Mouse (Mus musculus) liver, embryonic 14.5 days (tissue): ENCODE results near the gene Iqsec1. TPM values are rescaled to one million over a fixed set of nuclear protein-coding genes. Genes with fewer than 3 reads are reported as not detected.

ENCODE experiments used
- ATAC-seq: fragments of 200-750 bp; cut with Nextera tagmentation; 2 replicates; pipeline ENCODE4 v1.8.0; 2017; ENCODE audit warnings: moderate number of reproducible peaks, mild to moderate bottlenecking, moderate library complexity; ENCODE audit not compliant: insufficient read depth
- DNase-seq, 3 experiments: peaks; one replicate each; pipeline ENCODE4 v3.0.0-alpha.2; 2012 to 2013; ENCODE audit warnings: low read depth in 3 of 3, low spot score in 3 of 3
- H3K27ac ChIP-seq: fragments of 300-500 bp; sonication (generic); 2 replicates; pipeline ENCODE4 v1.5.1; 2014; ENCODE audit warnings: moderate library complexity, mild to moderate bottlenecking, control low read depth, inconsistent platforms
- H3K27me3 ChIP-seq: fragments of 300-500 bp; sonication (generic); 2 replicates; pipeline ENCODE4 v1.6.1; 2014; ENCODE audit warnings: mild to moderate bottlenecking, low read length, moderate library complexity; ENCODE audit not compliant: control insufficient read depth, insufficient read depth
- H3K36me3 ChIP-seq: fragments of 300-500 bp; sonication (generic); replicated peaks from 2 replicates; pipeline ENCODE4 v1.6.1; 2014; ENCODE audit warnings: low read depth; ENCODE audit not compliant: control insufficient read depth, insufficient read depth
- H3K4me1 ChIP-seq, 2 experiments: fragments of 200-500 bp in 1 of 2; fragments of 300-500 bp in 1 of 2; sonication (generic) in 1 of 2; replicated peaks; 2 replicates each; pipeline ENCODE4 v1.6.1; 2012 to 2014; ENCODE audit warnings: antibody characterized with exemption in 1 of 2, inconsistent platforms in 1 of 2, low read length in 1 of 2; ENCODE audit not compliant: control insufficient read depth in 2 of 2, insufficient read depth in 2 of 2
- H3K4me2 ChIP-seq: fragments of 300-500 bp; sonication (generic); 2 replicates; pipeline ENCODE4 v1.6.1; 2014; ENCODE audit warnings: low read depth, mild to moderate bottlenecking, control low read depth, moderate library complexity
- H3K4me3 ChIP-seq, 2 experiments: fragments of 200-500 bp in 1 of 2; fragments of 300-500 bp in 1 of 2; sonication (generic) in 1 of 2; 2 replicates each; pipeline ENCODE4 v1.5.1; 2012 to 2014; ENCODE audit warnings: low read depth in 2 of 2, low read length in 2 of 2, mild to moderate bottlenecking in 2 of 2, control low read depth in 1 of 2, inconsistent platforms in 1 of 2, moderate library complexity in 1 of 2; ENCODE audit not compliant: insufficient read depth in 1 of 2
- H3K9ac ChIP-seq: fragments of 300-500 bp; sonication (generic); replicated peaks from 2 replicates; pipeline ENCODE4 v1.6.1; 2014; ENCODE audit warnings: mild to moderate bottlenecking, control low read depth, moderate library complexity
- H3K9me3 ChIP-seq: fragments of 300-500 bp; sonication (generic); 2 replicates; pipeline ENCODE4 v1.6.1; 2016; ENCODE audit warnings: low read length, mixed read lengths; ENCODE audit not compliant: control insufficient read depth
- CTCF ChIP-seq: IDR thresholded peaks from 2 replicates; pipeline ENCODE4 v1.5.1; 2016; ENCODE audit warnings: antibody characterized with exemption, low read depth, control low read depth
- EP300 ChIP-seq: IDR thresholded peaks from 2 replicates; pipeline ENCODE4 v1.6.1; 2016; ENCODE audit warnings: antibody characterized with exemption, low read depth
- WGBS: fragments of 180-500 bp; shearing (Covaris S2); extraction: QIAGEN DNeasy Blood & Tissue Kit; methylation state at CpG from one replicate; pipeline ENCODE4 v1.1.7; 2014; ENCODE audit not compliant: insufficient replicate concordance; 5-methylcytosine and 5-hydroxymethylcytosine counted together
- polyA plus RNA-seq, 2 experiments: library from polyadenylated mRNA; depleted of rRNA in 1 of 2; stranded (reverse) in 1 of 2; unstranded in 1 of 2; fragments of >200 nt; fragmentation: Nextera tagmentation in 1 of 2; extraction: Ambion mirVana in 1 of 2; gene quantifications; 2 replicates each; pipeline versions ENCODE4 v1.2.1 to v1.2.3; 2012 to 2014

Iqsec1 gene
- polyA plus RNA-seq, 2 experiments, result 4.0 to 9.0 TPM

GRCm38 (mm10) chr6:90945560-90946230, 42.8 kb downstream of the Iqsec1 start:
- Histone ChIP-seq H3K4me1 (peaks cover 0 to 5% of the 10 kb centered on the region in 2 experiments; a peak in 1 of 4 replicates), H3K9ac (no peak overlapping the region), H3K27ac (no peak overlapping the region), H3K4me2 (no peak overlapping the region), H3K27me3 (no peaks in the 10 kb centered on the region), H3K4me3 (no peak overlapping the region), H3K36me3 (no peaks in the 10 kb centered on the region), H3K9me3 (no peaks in the 10 kb centered on the region)
- DNase-seq (no peak), ATAC-seq (no peak)
- WGBS, result 48% methylated on average over 2 of the region's 2 CpGs
- TF ChIP-seq CTCF, result no peak

GRCm38 (mm10) chr6:90941257-90941656, 47.2 kb downstream of the Iqsec1 start:
- peak in 1 of 3 experiments; percentile 1 for DNase-seq
- TF ChIP-seq EP300 (no peak), CTCF (no peak)
- no peak overlapping the region for H3K9ac ChIP-seq
- H3K27ac ChIP-seq, result no peak overlapping the region
- no peaks in the 10 kb centered on the region for H3K9me3 ChIP-seq
- no peak overlapping the region for H3K4me2 ChIP-seq
- ATAC-seq, result peak; percentile 28; the same call in 1 of the 2 replicates
- no peaks in the 10 kb centered on the region for H3K36me3 ChIP-seq
- 11% methylated on average over 3 of the region's 3 CpGs for WGBS
- peaks cover 0 to 16% of the 10 kb centered on the region in 2 experiments; a peak in 3 of 4 replicates for H3K4me1 ChIP-seq
- no peaks in the 10 kb centered on the region for H3K27me3 ChIP-seq
- H3K4me3 ChIP-seq, result no peak overlapping the region

GRCm38 (mm10) chr6:90933656-90934055, 54.8 kb downstream of the Iqsec1 start:
- H3K27ac ChIP-seq, result no peak overlapping the region
- TF ChIP-seq CTCF, result no peak
- TF ChIP-seq EP300, result no peak
- no peak overlapping the region for H3K9ac ChIP-seq
- no peaks in the 10 kb centered on the region for H3K36me3 ChIP-seq
- no peak for DNase-seq
- no peaks in the 10 kb centered on the region for H3K27me3 ChIP-seq
- H3K4me3 ChIP-seq, result no peak overlapping the region
- WGBS, result 69% methylated on average over 3 of the region's 3 CpGs
- H3K4me1 ChIP-seq, result 0 out of 4 replicates have a peak, but pooled peaks cover 0 to 2% of the 10 kb centered on the region in 2 experiments
- no peaks in the 10 kb centered on the region for H3K9me3 ChIP-seq
- no peak for ATAC-seq
- H3K4me2 ChIP-seq, result no peak overlapping the region

GRCm38 (mm10) chr6:90928806-90929205, 59.7 kb downstream of the Iqsec1 start:
- Histone ChIP-seq H3K4me3 (no peak overlapping the region), H3K4me2 (no peak overlapping the region), H3K36me3 (no peaks in the 10 kb centered on the region), H3K9me3 (no peaks in the 10 kb centered on the region), H3K27ac (no peak overlapping the region), H3K9ac (no peak overlapping the region), H3K4me1 (no peaks in the 10 kb centered on the region), H3K27me3 (no peaks in the 10 kb centered on the region)
- no peak for DNase-seq
- TF ChIP-seq EP300 (no peak), CTCF (no peak)
- 67% methylated on average over 2 of the region's 2 CpGs for WGBS
- ATAC-seq, result no peak

- Histone ChIP-seq H3K27ac (no peak overlapping the region), H3K4me1 (no peaks in the 10 kb centered on the region), H3K27me3 (no peaks in the 10 kb centered on the region), H3K4me3 (no peak overlapping the region), H3K4me2 (no peak overlapping the region), H3K9ac (no peak overlapping the region), H3K36me3 (no peaks in the 10 kb centered on the region), H3K9me3 (no peaks in the 10 kb centered on the region)
- TF ChIP-seq CTCF, result no peak
- TF ChIP-seq EP300, result no peak
- ATAC-seq (no peak), DNase-seq (no peak)
- WGBS, result 61% methylated on average over 3 of the region's 3 CpGs
Observed at GRCm38 (mm10) chr6:90925472-90925871, 63.0 kb downstream of the Iqsec1 start.
